Mouse (Mus musculus): Measurements from ENCODE around the gene Olfr726. TPM values are rescaled to one million over a fixed set of nuclear protein-coding genes. Genes with fewer than 3 reads are reported as not detected.

Olfr726 gene
- total RNA-seq (2014; rRNA removed) (not detected in 2 replicates), polyA plus RNA-seq (2012; rRNA removed) (not detected in 2 replicates)

- Histone ChIP-seq H3K27me3 (ENCODE audit: control insufficient read depth, insufficient read depth, low read length) (no peaks in the 10 kb centered on the region), H3K9ac (ENCODE audit: low read depth, low read length) (no peak within 1 kb of the TSS), H3K36me3 (ENCODE audit: control insufficient read depth, insufficient read depth, low read length) (no peaks in the 10 kb centered on the region), H3K4me3 (ENCODE audit: insufficient read depth, low read depth, low read length) (no peak within 1 kb of the TSS), H3K4me1 (ENCODE audit: control insufficient read depth, insufficient read depth, low read length) (no peaks in the 10 kb centered on the region), H3K79me2 (ENCODE audit: control insufficient read depth, insufficient read depth, low read length) (no peaks in the 10 kb centered on the region), H3K27ac (replicated peaks; ENCODE audit: insufficient read depth, low read depth, low read length) (no peak within 1 kb of the TSS)
- DNase-seq (ENCODE audit: extremely low read depth, low read depth, low spot score), result no peak
- WGBS, result 69% methylated on average over 1 of the region's 1 CpGs
- TF ChIP-seq CTCF (IDR thresholded peaks at IDR 0.05; ENCODE audit: low read depth, low read length) (no peak), POLR2A (IDR thresholded peaks at IDR 0.05; ENCODE audit: extremely low read depth, insufficient read depth, low read length) (no peak)
Measured at GRCm38 (mm10) chr14:50090853-50091252, at the start of gene Olfr726. Gene Olfr726, minus strand, starts transcription at chr14:50090953.

DNA sequence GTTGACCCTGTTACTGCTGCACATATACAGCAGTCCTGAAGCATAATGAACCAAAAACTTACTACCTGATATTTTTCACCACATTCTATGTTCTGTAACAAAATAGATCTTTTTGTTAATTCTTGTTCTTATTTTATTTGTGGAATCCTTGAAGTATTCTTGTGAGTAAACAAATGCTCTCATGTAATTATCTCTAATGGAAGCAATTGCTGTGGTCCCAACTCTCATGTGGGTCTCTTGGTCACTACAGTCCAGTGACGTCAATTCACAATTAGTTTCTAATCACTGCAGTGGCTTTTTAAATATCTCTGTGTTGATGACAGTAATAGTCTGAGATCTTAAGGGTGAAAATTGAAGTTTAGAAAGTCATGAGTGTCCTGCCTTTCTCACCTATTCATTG lies 32.1 kb upstream of the Olfr726 start, which contains the start of gene Olfr727:
Olfr727 (plus strand) TSS at position 301 of the 400 bp plus-strand sequence.
- 84% methylated on average over 1 of the region's 1 CpGs for WGBS
- Histone ChIP-seq H3K27me3 (ENCODE audit: control insufficient read depth, insufficient read depth, low read length) (no peaks in the 10 kb centered on the region), H3K4me1 (ENCODE audit: control insufficient read depth, insufficient read depth, low read length) (no peaks in the 10 kb centered on the region), H3K79me2 (ENCODE audit: control insufficient read depth, insufficient read depth, low read length) (no peaks in the 10 kb centered on the region), H3K4me3 (ENCODE audit: insufficient read depth, low read depth, low read length) (no peak within 1 kb of the TSS), H3K36me3 (ENCODE audit: control insufficient read depth, insufficient read depth, low read length) (no peaks in the 10 kb centered on the region), H3K9ac (ENCODE audit: low read depth, low read length) (no peak within 1 kb of the TSS), H3K27ac (replicated peaks; ENCODE audit: insufficient read depth, low read depth, low read length) (no peak within 1 kb of the TSS)
- no peak for TF ChIP-seq CTCF (IDR thresholded peaks at IDR 0.05; ENCODE audit: low read depth, low read length)
- TF ChIP-seq POLR2A (IDR thresholded peaks at IDR 0.05; ENCODE audit: extremely low read depth, insufficient read depth, low read length), result no peak
- DNase-seq (ENCODE audit: extremely low read depth, low read depth, low spot score), result no peak

DNA sequence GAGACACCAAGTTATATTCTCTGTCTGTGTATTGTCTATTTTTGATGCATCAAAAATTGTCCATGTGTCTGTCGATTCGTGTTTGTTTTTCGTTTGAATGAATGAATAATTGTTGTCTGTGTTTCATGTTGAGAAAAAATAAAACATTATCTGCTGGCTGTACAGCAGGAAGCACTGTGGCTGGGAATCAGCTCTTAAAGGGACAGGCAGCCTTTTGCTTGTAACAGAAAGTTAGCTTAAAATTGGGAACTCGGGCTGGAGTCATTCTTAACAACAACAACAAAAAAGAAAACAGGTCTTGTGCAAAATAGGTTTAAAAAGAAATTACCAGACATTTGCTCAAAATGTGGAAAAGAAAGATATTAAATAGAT lies 28.0 kb downstream of the Olfr726 start:
- H3K27me3 ChIP-seq (ENCODE audit: control insufficient read depth, insufficient read depth, low read length), result no peaks in the 10 kb centered on the region
- TF ChIP-seq CTCF (IDR thresholded peaks at IDR 0.05; ENCODE audit: low read depth, low read length), result no peak
- no peak for TF ChIP-seq POLR2A (IDR thresholded peaks at IDR 0.05; ENCODE audit: extremely low read depth, insufficient read depth, low read length)
- peak overlapping the region; percentile 69 for H3K4me3 ChIP-seq (ENCODE audit: insufficient read depth, low read depth, low read length)
- WGBS, result under 1% methylated on average over 4 of the region's 4 CpGs
- DNase-seq (ENCODE audit: extremely low read depth, low read depth, low spot score), result no peak
- no peaks in the 10 kb centered on the region for H3K79me2 ChIP-seq (ENCODE audit: control insufficient read depth, insufficient read depth, low read length)
- no peak overlapping the region for H3K9ac ChIP-seq (ENCODE audit: low read depth, low read length)
- no peak overlapping the region for H3K27ac ChIP-seq (replicated peaks; ENCODE audit: insufficient read depth, low read depth, low read length)
- no peaks in the 10 kb centered on the region for H3K4me1 ChIP-seq (ENCODE audit: control insufficient read depth, insufficient read depth, low read length)
- H3K36me3 ChIP-seq (ENCODE audit: control insufficient read depth, insufficient read depth, low read length), result no peaks in the 10 kb centered on the region

DNA sequence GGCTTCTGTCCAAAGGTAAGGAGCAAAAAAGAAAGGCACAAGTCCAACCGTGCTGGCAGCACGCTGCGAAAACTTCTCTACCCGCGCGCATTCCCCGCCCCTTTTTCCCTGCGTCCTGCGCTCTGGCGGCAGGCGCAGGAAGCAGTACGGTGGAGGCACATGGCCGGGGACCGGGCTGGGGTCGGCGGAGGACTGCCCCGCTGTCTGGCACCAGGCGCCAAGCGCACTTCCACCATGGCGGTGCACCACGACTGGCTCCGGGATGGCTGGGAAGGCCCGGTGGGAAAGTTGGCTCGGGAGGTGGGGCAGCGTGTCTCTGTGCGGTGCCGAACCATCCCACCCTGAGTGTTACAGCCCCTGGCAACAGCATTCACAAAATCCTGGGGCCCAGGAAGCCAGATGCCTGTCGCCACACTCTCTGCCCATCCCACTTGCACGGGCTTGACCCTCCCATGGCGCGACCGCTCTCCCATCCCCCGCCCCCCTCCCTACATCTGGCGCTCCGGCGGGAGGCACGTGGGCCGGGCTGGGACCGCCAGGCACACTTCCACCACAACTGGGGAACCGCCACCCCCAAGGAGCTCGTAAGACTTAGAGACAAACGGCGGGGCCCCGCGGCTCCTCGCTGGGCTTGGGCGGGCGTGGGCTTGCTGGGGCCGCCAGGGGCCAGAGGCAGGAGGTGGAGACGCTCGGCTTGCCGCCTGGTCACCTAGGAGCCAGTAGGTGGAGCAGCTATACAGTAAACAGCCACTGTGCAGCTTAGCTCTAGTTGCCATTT lies 28.6 kb downstream of the Olfr726 start:
- H3K4me3 ChIP-seq (ENCODE audit: insufficient read depth, low read depth, low read length), result peak overlapping the region; percentile 69
- no peaks in the 10 kb centered on the region for H3K79me2 ChIP-seq (ENCODE audit: control insufficient read depth, insufficient read depth, low read length)
- under 1% methylated on average over 52 of the region's 52 CpGs for WGBS
- H3K27me3 ChIP-seq (ENCODE audit: control insufficient read depth, insufficient read depth, low read length), result no peaks in the 10 kb centered on the region
- peak overlapping the region; percentile 59 for H3K9ac ChIP-seq (ENCODE audit: low read depth, low read length)
- DNase-seq (ENCODE audit: extremely low read depth, low read depth, low spot score), result peak; percentile 81
- no peaks in the 10 kb centered on the region for H3K36me3 ChIP-seq (ENCODE audit: control insufficient read depth, insufficient read depth, low read length)
- H3K27ac ChIP-seq (replicated peaks; ENCODE audit: insufficient read depth, low read depth, low read length), result peak overlapping the region; percentile 21
- H3K4me1 ChIP-seq (ENCODE audit: control insufficient read depth, insufficient read depth, low read length), result no peaks in the 10 kb centered on the region
- TF ChIP-seq CTCF (IDR thresholded peaks at IDR 0.05; ENCODE audit: low read depth, low read length) (peak; percentile 76), POLR2A (IDR thresholded peaks at IDR 0.05; ENCODE audit: extremely low read depth, insufficient read depth, low read length) (no peak)

DNA sequence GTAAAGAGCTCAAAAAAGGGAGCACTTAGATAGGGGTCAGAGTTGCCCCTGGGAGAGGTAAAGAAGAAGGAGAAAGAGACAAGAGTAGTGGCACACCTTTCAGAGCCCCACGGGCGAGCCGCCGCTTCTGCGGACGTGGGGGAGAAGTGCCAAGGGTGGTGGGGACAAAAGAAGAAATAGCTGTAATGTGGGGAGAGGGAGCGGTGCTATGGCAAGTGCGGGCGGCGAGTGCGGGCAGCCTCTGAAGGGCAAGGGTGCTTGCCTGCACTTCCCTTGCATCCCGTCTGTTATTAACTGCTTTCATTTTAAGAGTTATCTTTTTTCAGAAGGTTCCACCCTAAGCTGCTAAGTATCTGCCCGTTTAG lies 29.2 kb downstream of the Olfr726 start:
- H3K4me3 ChIP-seq (ENCODE audit: insufficient read depth, low read depth, low read length), result peak overlapping the region; percentile 69
- TF ChIP-seq CTCF (IDR thresholded peaks at IDR 0.05; ENCODE audit: low read depth, low read length) (no peak), POLR2A (IDR thresholded peaks at IDR 0.05; ENCODE audit: extremely low read depth, insufficient read depth, low read length) (no peak)
- no peaks in the 10 kb centered on the region for H3K27me3 ChIP-seq (ENCODE audit: control insufficient read depth, insufficient read depth, low read length)
- no peaks in the 10 kb centered on the region for H3K4me1 ChIP-seq (ENCODE audit: control insufficient read depth, insufficient read depth, low read length)
- no peak overlapping the region for H3K27ac ChIP-seq (replicated peaks; ENCODE audit: insufficient read depth, low read depth, low read length)
- no peak for DNase-seq (ENCODE audit: extremely low read depth, low read depth, low spot score)
- whole genome bisulfite sequencing, result under 1% methylated on average over 13 of the region's 13 CpGs
- H3K36me3 ChIP-seq (ENCODE audit: control insufficient read depth, insufficient read depth, low read length), result no peaks in the 10 kb centered on the region
- no peak overlapping the region for H3K9ac ChIP-seq (ENCODE audit: low read depth, low read length)
- H3K79me2 ChIP-seq (ENCODE audit: control insufficient read depth, insufficient read depth, low read length), result no peaks in the 10 kb centered on the region

GRCm38 (mm10) chr14:50061179-50061578 lies 29.6 kb downstream of the Olfr726 start:
- no peak for DNase-seq (ENCODE audit: extremely low read depth, low read depth, low spot score)
- H3K79me2 ChIP-seq (ENCODE audit: control insufficient read depth, insufficient read depth, low read length), result no peaks in the 10 kb centered on the region
- H3K27ac ChIP-seq (replicated peaks; ENCODE audit: insufficient read depth, low read depth, low read length), result no peak overlapping the region
- TF ChIP-seq CTCF (IDR thresholded peaks at IDR 0.05; ENCODE audit: low read depth, low read length) (no peak), POLR2A (IDR thresholded peaks at IDR 0.05; ENCODE audit: extremely low read depth, insufficient read depth, low read length) (no peak)
- H3K27me3 ChIP-seq (ENCODE audit: control insufficient read depth, insufficient read depth, low read length), result no peaks in the 10 kb centered on the region
- H3K4me1 ChIP-seq (ENCODE audit: control insufficient read depth, insufficient read depth, low read length), result no peaks in the 10 kb centered on the region
- WGBS, result 20% methylated on average over 11 of the region's 11 CpGs
- no peak overlapping the region for H3K4me3 ChIP-seq (ENCODE audit: insufficient read depth, low read depth, low read length)
- no peaks in the 10 kb centered on the region for H3K36me3 ChIP-seq (ENCODE audit: control insufficient read depth, insufficient read depth, low read length)
- no peak overlapping the region for H3K9ac ChIP-seq (ENCODE audit: low read depth, low read length)
